Mouse (Mus musculus) left cerebral cortex, postnatal 4 days (tissue): Measurements from ENCODE around the gene Zfp462. TPM values are rescaled to one million over a fixed set of nuclear protein-coding genes. Genes with fewer than 3 reads are reported as not detected.

Experiments used
- DNase-seq: peaks from one replicate; pipeline ENCODE4 v3.0.0-alpha.2; 2022
- intact Hi-C: fragments of 180-260 bp; cut with DNase I; formaldehyde crosslinking; loops from one replicate; pipeline ENCODE4 v1.15.1; 2025
- total RNA-seq, 2 experiments: library from RNA; stranded (reverse); gene quantifications; 2 replicates each; pipeline ENCODE4 v1.2.3; 2021

Gene Zfp462
- total RNA-seq, 2 experiments from 2014 or later = 140 to 143 TPM

DNA sequence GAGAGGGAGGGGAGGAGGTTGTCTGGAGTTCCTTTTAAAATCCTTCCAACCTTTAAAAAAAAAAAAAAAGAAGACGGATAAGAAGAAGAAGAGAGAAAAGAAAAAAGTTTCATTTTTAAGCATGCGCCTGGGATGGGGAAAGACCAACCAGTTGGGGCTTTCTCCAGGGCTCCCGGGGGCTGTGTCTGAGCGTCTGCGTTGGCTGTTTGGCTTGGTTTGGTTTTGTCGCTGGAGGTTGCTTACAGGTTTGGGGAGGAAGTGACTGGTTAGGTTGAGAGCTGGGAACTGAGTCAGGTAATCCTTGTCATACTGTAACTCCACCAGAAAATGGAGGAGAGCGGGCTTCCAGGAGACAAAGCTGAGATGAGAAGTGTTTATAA, 4.7 kb downstream of the Zfp462 start:
- DNase-seq = peak; percentile 44
- intact Hi-C loops = loop anchor here (5.0 to 10.0 kb wide), 4 partner anchors 293 to 1067 kb away; no protein-coding TSS in a partner anchor

- no peak for DNase-seq
These were observed 5.3 kb downstream of the Zfp462 start for GRCm38 (mm10) chr4:54950136-54950535.

GRCm38 (mm10) chr4:54950866-54951265, 6.0 kb downstream of the Zfp462 start:
- DNase-seq = no peak
- intact Hi-C loops = loop anchor here (10.0 kb wide), 1 partner anchor 124 kb away; no protein-coding TSS in a partner anchor

More at GRCm38 (mm10) chr4:54950136-54950535, 5.3 kb downstream of the Zfp462 start:
- intact Hi-C loops = loop anchor here (10.0 kb wide), 1 partner anchor 125 kb away; no protein-coding TSS in a partner anchor

DNA sequence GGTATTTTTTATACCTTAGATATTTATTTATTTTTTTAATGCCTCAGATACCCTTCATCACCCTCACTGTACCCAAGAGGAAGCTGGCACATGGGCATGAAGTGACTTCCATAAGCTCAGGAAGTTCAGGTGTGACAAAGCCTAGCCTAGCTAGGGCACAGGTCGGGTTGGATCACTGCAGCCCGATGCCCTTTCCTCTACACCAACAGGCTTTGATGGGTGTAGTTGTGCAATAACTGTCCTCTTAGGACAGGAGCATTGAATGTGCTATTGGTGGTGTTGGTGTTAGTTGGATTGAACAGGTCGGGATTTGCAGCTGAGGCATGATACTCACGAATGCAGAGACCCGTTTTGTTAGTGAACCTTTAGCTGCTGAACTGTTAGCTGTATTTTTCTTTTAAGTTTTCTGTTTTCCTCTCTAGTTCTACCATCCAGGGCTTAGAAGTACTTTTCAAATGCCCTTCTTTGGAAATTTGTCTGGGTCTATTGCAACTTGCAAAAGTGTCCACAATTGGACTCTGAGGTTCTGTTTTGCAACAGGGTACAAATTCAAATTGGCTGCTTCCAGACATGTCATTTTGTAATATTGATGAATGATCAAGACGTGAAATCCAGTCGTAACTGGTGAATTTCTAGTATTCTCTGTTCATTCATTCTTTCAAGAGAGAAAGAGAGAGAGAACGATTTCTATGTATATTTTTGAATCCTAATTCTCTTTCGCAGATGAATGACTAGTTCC, 9.0 kb downstream of the Zfp462 start:
- no peak for DNase-seq
- intact Hi-C loops = loop anchor here (10.0 kb wide), 1 partner anchor 121 kb away; no protein-coding TSS in a partner anchor

GRCm38 (mm10) chr4:54954455-54954854, 9.6 kb downstream of the Zfp462 start:
- intact Hi-C loops = loop anchor here (10.0 kb wide), 1 partner anchor 120 kb away; no protein-coding TSS in a partner anchor
- DNase-seq = no peak

DNA sequence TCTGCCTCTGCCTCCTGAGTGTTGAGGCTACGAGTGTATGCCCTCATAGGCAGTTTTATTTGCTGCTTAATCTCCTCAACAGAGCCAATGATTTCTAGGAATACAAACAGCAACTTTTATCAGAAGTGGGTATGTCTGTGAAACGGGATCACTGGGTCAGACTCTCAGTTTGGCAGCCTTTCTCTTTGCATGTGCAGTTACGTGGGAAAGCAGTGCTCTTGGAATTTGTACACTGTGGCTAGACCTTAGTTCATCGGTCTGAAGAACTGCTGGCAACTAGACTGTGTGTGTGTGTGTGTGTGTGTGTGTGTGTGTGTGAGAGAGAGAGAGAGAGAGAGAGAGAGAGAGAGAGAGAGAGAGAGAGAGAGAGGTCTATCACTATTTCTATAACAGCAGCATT, 15.9 kb downstream of the Zfp462 start:
- no peak for DNase-seq
- intact Hi-C loops = no loop called here

DNA sequence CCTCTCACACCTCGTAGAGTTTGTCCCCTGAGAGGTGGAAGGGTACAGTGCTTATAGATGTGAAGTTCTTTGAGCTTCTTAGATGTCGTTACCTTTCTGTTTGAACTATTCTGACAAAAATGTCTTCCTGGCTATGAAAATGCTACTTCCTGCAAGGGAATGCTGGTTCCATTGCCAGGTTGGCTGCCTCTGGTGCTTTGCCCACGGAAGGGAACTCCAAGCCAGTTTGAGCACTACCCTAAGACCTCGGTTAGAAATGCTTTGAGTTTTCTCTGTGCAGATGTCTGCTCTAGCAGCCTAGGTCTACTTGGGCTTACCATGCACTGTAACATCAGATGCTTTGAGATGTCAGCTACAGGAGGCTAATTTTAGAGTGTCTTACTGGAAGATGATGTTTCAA, 17.3 kb downstream of the Zfp462 start:
- intact Hi-C loops = no loop called here
- no peak for DNase-seq

DNA sequence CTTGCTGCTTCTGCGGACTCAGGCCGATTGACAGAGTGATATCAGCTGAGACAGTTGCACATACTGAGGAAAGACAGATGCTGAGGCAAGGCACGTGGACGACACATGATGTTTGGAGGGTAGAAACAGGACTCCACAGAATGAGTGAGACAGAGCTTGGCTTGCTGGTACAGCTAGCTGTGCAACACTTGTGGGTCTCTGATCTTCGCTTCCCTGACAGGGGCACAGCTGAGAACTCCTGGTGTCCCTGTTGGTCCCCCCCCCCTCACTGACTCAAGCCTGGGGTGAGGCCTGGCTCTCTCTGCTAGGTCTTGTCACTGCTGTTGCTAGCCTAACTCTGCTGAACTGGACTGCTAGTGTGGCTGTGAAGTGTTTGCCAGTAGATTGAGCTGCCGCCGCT, 18.7 kb downstream of the Zfp462 start:
- intact Hi-C loops = no loop called here
- no peak for DNase-seq

DNA sequence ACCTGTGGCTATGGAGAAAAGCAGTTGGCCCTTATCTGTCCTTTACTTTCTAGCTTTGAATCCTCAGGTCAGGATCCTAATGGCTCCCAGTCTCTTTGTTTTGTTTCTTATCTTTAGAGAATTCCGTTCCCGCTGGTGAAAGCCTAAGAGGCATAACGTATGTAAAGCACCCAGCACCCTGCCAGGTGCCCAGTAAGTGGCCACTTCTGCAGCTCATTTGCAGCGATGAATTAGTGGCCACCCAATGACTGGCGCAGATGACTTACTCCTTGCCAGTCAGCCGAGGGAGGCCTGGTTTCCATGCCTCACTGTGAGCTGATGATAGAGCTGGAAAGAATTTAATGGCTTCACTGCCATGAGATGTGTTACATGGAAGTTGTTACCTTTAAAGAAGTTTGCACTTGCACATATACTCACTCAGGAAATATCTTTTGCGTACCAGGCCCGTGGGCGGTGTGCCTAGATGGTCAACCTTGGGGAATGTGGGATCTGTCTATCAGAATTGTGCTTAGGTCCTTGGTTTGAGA, 20.4 kb downstream of the Zfp462 start:
- no peak for DNase-seq
- intact Hi-C loops = no loop called here

- no peak for DNase-seq
- intact Hi-C loops = no loop called here
These were observed 21.4 kb downstream of the Zfp462 start for GRCm38 (mm10) chr4:54966161-54966806.

- no peak for DNase-seq
- intact Hi-C loops = no loop called here
These were observed 22.3 kb downstream of the Zfp462 start for GRCm38 (mm10) chr4:54967166-54967565.

DNA sequence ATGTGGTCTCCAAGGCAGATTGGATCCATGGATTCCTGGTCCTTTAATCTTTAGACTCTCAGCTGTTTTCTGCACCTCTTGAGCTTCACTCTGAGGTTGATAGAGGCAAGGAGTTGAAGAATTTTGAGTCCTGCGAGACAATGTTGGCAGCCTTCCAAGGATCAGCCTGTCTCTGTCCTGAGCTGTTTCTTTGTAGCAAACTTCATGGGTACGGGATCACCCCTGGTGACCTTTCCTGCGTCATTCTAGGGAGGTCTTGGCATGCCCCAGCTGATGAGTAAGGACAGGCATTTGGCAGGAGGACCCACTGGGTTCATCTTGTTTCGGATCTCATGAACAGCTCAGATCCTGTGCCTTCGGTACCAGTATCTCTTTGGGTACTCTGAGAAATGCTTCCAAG, 22.9 kb downstream of the Zfp462 start:
- intact Hi-C loops = no loop called here
- no peak for DNase-seq

- no peak for DNase-seq
- intact Hi-C loops = no loop called here
These were observed 24.9 kb downstream of the Zfp462 start for GRCm38 (mm10) chr4:54969671-54970295.

DNA sequence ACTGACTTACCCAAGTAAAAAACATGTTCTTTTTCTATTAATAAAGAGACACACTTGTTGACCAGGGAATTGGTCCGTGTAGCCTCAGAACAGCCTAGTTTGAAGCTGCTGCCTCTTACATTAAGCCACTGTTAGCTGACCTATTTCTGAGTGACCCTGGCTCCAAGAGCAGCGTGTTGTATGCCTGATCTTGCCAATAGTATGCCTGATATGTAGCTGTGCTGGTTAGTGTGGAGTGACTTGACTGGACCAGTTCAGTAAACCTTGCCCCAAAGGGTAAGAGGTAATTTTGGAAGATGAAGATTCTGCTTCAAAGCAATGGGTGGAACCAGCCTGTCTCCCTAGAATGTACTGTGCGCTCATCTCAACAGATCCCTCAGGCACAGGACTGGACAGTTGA, 26.5 kb downstream of the Zfp462 start:
- no peak for DNase-seq
- intact Hi-C loops = no loop called here

DNA sequence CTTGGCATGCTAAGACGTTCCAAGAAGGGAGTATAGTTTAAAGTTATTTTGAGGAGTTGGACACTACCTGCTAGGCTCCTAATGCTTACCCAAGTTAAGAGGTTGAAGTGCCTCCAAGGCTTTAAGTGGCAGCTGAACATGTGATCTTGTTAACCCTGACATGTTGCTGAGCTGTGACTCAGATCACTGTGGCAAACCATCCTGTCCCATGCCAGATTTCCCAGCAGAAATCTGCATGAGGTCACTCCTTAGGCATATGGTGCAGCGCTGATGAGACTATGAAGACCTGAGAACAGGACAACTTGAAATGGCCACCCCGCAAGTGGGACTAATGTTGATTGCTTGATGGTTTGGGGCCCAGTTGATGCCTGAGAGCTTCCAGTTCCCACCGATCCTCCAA, 27.2 kb downstream of the Zfp462 start:
- intact Hi-C loops = no loop called here
- DNase-seq = no peak

- intact Hi-C loops = no loop called here
- no peak for DNase-seq
These were observed 28.1 kb downstream of the Zfp462 start for GRCm38 (mm10) chr4:54972827-54973560.

GRCm38 (mm10) chr4:54979771-54980472, 35.1 kb downstream of the Zfp462 start:
- no peak for DNase-seq
- intact Hi-C loops = no loop called here

GRCm38 (mm10) chr4:54984502-54984901, 39.7 kb downstream of the Zfp462 start:
- intact Hi-C loops = no loop called here
- no peak for DNase-seq

DNA sequence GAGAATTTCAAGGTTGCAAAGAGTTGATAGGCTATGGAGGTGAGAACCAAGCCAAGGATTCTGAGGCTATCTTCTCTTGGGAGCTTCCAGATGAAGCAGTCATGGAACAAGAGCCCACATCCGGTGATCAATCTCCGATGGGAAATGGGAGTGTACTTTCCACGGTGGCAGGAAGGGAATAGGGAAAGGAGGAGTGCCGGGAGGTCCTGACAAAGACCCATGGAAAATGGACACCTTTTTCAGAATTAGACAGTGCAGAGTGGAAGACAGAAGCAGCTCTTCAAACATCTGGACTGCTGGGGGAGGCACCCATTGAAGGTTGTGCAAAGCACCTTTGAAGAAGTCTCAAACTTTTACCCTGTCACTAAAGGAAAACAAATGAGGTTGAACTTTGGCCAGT, 41.8 kb downstream of the Zfp462 start:
- DNase-seq = no peak
- intact Hi-C loops = no loop called here

DNA sequence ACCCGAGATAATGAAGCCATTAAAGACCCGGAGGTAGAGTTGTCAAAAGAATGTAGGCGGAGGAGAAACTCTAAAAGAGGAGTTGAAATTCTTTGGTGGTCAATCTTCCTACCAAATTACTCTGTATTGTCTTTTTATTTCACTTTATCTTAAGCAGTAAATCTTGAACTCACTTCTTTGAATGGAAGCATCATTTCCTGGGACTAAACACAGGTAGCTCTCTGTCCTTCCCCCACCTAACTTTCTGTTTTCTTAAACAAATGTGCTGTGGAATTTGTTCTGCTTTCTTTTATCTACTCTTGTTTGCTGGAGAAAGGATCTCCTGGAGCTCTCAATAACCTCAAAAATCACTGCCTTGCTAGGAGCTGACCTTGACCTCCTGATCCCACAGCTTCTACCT, 42.4 kb downstream of the Zfp462 start:
- no peak for DNase-seq
- intact Hi-C loops = no loop called here
